Mouse (Mus musculus): ENCODE results near the gene 2010300C02Rik. TPM values are rescaled to one million over a fixed set of nuclear protein-coding genes. Genes with fewer than 3 reads are reported as not detected.

The 2010300C02Rik gene
- polyA plus RNA-seq, 1 experiment from 2014 or later = 12.6 TPM

DNA sequence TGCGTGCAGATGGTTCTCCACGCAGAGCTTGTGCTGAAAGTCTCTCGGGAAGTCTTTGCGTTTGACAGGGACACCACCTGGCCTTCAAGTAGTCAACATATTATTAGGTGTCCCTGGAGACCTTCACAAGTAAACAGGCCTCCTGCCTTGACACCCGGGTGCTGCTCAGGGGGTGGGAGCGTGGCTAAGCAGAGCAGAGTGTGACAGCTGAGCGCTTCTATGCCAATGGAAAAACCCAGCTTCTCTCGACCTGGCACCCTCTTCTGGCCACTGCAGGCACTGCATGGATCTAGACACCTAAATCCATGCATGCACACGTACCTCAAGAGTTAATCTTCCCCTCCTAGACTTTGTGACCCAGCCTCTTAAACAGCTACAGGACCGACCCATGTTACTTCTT, 80.8 kb downstream of the 2010300C02Rik start:
- H3K4me1 ChIP-seq (replicated peaks; ENCODE audit: control insufficient read depth, insufficient read depth, low read length) = no peaks in the 10 kb centered on the region; the same call in 1 of the 2 replicates
- DNase-seq (ENCODE audit: low spot score) (peak; percentile 92), ATAC-seq (replicated peaks; ENCODE audit: low FRiP score, low TSS enrichment, low read depth) (peak; percentile 58; the same call in 1 of the 2 replicates)
- no peak overlapping the region for H3K9ac ChIP-seq (ENCODE audit: low read length)
- H3K27ac ChIP-seq (ENCODE audit: low read depth) = no peak overlapping the region
- no peaks in the 10 kb centered on the region for H3K9me3 ChIP-seq (ENCODE audit: control insufficient read depth, low read length)
- H3K36me3 ChIP-seq (ENCODE audit: control insufficient read depth, insufficient read depth, low read length) = no peaks in the 10 kb centered on the region
- 3% methylated on average over 10 of the region's 10 CpGs for WGBS
- H3K27me3 ChIP-seq (replicated peaks; ENCODE audit: control insufficient read depth, insufficient read depth, low read length) = no peaks in the 10 kb centered on the region
- H3K4me3 ChIP-seq (ENCODE audit: low read depth, low read length) = no peak overlapping the region
- peak overlapping the region; percentile 44 for H3K4me2 ChIP-seq (ENCODE audit: low read length)

DNA sequence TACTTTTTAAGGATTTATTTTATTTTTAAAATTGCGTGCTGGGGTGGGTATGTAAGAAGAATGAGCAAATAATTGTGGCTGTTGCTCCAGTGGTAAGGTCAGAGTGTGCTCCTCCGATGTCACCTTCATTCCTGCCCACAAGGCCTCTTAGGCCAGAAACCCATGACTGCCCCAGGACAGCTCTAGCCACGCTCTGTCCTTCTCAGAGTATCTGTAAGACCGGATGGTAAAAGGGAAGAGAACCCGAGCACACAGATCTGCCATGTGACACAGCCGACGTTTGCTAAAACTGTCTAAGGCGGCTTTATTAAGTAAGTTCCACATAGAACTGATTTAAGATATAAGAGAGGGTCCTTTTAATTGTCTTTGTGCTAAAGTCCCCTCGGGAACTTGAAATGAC, 81.3 kb downstream of the 2010300C02Rik start:
- no peak for ATAC-seq (replicated peaks; ENCODE audit: low FRiP score, low TSS enrichment, low read depth)
- Histone ChIP-seq H3K27ac (ENCODE audit: low read depth) (no peak overlapping the region), H3K4me3 (ENCODE audit: low read depth, low read length) (no peak overlapping the region), H3K4me1 (replicated peaks; ENCODE audit: control insufficient read depth, insufficient read depth, low read length) (no peaks in the 10 kb centered on the region; the same call in 1 of the 2 replicates), H3K9me3 (ENCODE audit: control insufficient read depth, low read length) (no peaks in the 10 kb centered on the region), H3K4me2 (ENCODE audit: low read length) (peak overlapping the region; percentile 44), H3K36me3 (ENCODE audit: control insufficient read depth, insufficient read depth, low read length) (no peaks in the 10 kb centered on the region), H3K27me3 (replicated peaks; ENCODE audit: control insufficient read depth, insufficient read depth, low read length) (no peaks in the 10 kb centered on the region), H3K9ac (ENCODE audit: low read length) (no peak overlapping the region)
- 74% methylated on average over 9 of the region's 9 CpGs for WGBS
- DNase-seq (ENCODE audit: low spot score) = no peak

DNA sequence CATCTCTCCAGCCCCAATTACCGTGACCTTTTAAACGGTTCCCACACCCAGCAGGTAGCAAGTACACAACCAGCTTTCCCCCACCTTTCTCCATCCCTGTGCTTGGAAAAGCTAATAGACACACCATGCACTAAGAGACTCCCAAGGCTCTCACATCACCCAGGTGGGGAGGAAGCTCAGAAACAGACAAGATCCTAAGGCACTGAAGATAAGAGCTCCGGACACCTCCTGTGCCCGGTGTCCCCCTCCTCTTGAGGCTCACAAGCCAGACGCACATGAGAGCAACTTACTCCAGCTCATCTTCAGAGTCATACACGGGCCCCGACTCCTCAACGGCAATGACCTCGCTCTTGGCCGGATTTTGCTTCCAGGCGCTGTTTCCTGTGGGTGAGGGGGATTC, 82.3 kb downstream of the 2010300C02Rik start:
- no peak overlapping the region for H3K4me2 ChIP-seq (ENCODE audit: low read length)
- H3K4me3 ChIP-seq (ENCODE audit: low read depth, low read length) = no peak overlapping the region
- H3K36me3 ChIP-seq (ENCODE audit: control insufficient read depth, insufficient read depth, low read length) = no peaks in the 10 kb centered on the region
- WGBS = 59% methylated on average over 11 of the region's 11 CpGs
- no peaks in the 10 kb centered on the region; the same call in 1 of the 2 replicates for H3K4me1 ChIP-seq (replicated peaks; ENCODE audit: control insufficient read depth, insufficient read depth, low read length)
- H3K27ac ChIP-seq (ENCODE audit: low read depth) = no peak overlapping the region
- no peaks in the 10 kb centered on the region for H3K9me3 ChIP-seq (ENCODE audit: control insufficient read depth, low read length)
- H3K27me3 ChIP-seq (replicated peaks; ENCODE audit: control insufficient read depth, insufficient read depth, low read length) = no peaks in the 10 kb centered on the region
- no peak overlapping the region for H3K9ac ChIP-seq (ENCODE audit: low read length)
- ATAC-seq (replicated peaks; ENCODE audit: low FRiP score, low TSS enrichment, low read depth) (no peak), DNase-seq (ENCODE audit: low spot score) (no peak)

DNA sequence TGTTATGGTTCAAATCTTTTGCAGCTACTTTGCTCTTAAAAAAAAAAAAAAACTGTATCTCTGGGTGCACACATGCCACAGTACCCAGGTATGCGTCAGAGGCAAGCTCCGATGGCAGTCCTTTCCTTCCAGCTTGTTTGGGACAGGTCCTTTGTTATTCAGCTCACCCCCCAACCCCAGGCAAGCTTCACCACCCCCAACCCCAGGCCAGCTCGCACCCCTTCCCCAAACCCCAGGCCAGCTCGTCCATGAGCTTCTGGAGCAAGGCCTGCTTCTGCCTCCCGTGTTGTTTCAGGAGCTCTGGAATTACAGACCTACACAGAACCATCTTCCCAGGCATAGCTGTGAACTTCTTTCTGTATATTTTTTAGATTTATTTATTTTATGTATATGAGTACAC, 83.1 kb downstream of the 2010300C02Rik start:
- ATAC-seq (replicated peaks; ENCODE audit: low FRiP score, low TSS enrichment, low read depth) (no peak), DNase-seq (ENCODE audit: low spot score) (no peak)
- H3K27me3 ChIP-seq (replicated peaks; ENCODE audit: control insufficient read depth, insufficient read depth, low read length) = no peaks in the 10 kb centered on the region
- H3K4me2 ChIP-seq (ENCODE audit: low read length) = no peak overlapping the region
- no peaks in the 10 kb centered on the region; the same call in 1 of the 2 replicates for H3K4me1 ChIP-seq (replicated peaks; ENCODE audit: control insufficient read depth, insufficient read depth, low read length)
- H3K27ac ChIP-seq (ENCODE audit: low read depth) = no peak overlapping the region
- 87% methylated on average over 5 of the region's 5 CpGs for WGBS
- H3K9ac ChIP-seq (ENCODE audit: low read length) = no peak overlapping the region
- no peaks in the 10 kb centered on the region for H3K9me3 ChIP-seq (ENCODE audit: control insufficient read depth, low read length)
- H3K36me3 ChIP-seq (ENCODE audit: control insufficient read depth, insufficient read depth, low read length) = no peaks in the 10 kb centered on the region
- no peak overlapping the region for H3K4me3 ChIP-seq (ENCODE audit: low read depth, low read length)

DNA sequence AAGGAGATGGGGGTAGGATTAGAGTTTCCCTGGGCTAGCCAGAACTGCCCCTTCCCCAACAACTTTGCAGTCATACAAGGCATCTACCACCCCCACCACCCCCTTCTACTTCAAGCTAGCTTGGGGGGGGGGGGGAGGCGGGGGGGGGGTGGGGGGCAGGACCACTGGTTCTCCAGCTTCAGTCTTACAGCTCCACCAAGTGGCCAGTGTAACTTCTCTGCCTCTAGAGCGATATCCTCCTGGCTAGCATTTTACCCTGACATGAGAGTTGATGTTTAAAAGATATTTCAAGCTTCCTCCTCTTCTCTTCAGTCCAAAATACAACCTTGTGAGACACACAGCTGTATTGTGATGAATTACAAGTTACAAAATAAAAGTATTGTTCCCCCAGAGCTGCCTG, 83.7 kb downstream of the 2010300C02Rik start:
- 41% methylated on average over 2 of the region's 2 CpGs for WGBS
- H3K27ac ChIP-seq (ENCODE audit: low read depth) = no peak overlapping the region
- ATAC-seq (replicated peaks; ENCODE audit: low FRiP score, low TSS enrichment, low read depth) = no peak
- H3K4me1 ChIP-seq (replicated peaks; ENCODE audit: control insufficient read depth, insufficient read depth, low read length) = no peaks in the 10 kb centered on the region; the same call in 1 of the 2 replicates
- H3K36me3 ChIP-seq (ENCODE audit: control insufficient read depth, insufficient read depth, low read length) = no peaks in the 10 kb centered on the region
- no peak overlapping the region for H3K9ac ChIP-seq (ENCODE audit: low read length)
- H3K4me3 ChIP-seq (ENCODE audit: low read depth, low read length) = no peak overlapping the region
- H3K4me2 ChIP-seq (ENCODE audit: low read length) = no peak overlapping the region
- no peaks in the 10 kb centered on the region for H3K27me3 ChIP-seq (replicated peaks; ENCODE audit: control insufficient read depth, insufficient read depth, low read length)
- DNase-seq (ENCODE audit: low spot score) = no peak
- H3K9me3 ChIP-seq (ENCODE audit: control insufficient read depth, low read length) = no peaks in the 10 kb centered on the region

DNA sequence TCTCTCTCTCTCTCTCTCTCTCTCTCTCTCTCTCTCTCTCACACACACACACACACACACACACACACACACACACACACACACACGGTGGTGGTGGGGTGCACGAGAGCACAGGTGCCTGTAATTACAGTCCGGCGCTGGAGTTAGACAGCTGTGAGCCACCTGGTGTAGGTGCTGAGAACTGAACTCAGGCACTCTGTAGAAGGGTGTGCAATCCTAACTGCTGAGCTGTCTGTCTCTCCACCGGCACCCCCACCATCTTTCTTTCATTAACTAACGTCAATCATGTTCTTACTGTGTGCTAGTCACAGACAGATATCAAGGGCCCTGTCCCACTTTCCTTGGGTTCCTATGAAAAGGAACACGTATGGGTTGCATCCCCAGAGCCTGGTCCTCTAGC, 84.2 kb downstream of the 2010300C02Rik start:
- Histone ChIP-seq H3K36me3 (ENCODE audit: control insufficient read depth, insufficient read depth, low read length) (no peaks in the 10 kb centered on the region), H3K27ac (ENCODE audit: low read depth) (no peak overlapping the region), H3K4me2 (ENCODE audit: low read length) (no peak overlapping the region), H3K9me3 (ENCODE audit: control insufficient read depth, low read length) (no peaks in the 10 kb centered on the region), H3K9ac (ENCODE audit: low read length) (no peak overlapping the region), H3K4me3 (ENCODE audit: low read depth, low read length) (no peak overlapping the region), H3K27me3 (replicated peaks; ENCODE audit: control insufficient read depth, insufficient read depth, low read length) (no peaks in the 10 kb centered on the region), H3K4me1 (replicated peaks; ENCODE audit: control insufficient read depth, insufficient read depth, low read length) (no peaks in the 10 kb centered on the region; the same call in 1 of the 2 replicates)
- no peak for ATAC-seq (replicated peaks; ENCODE audit: low FRiP score, low TSS enrichment, low read depth)
- 73% methylated on average over 7 of the region's 7 CpGs for WGBS
- no peak for DNase-seq (ENCODE audit: low spot score)

DNA sequence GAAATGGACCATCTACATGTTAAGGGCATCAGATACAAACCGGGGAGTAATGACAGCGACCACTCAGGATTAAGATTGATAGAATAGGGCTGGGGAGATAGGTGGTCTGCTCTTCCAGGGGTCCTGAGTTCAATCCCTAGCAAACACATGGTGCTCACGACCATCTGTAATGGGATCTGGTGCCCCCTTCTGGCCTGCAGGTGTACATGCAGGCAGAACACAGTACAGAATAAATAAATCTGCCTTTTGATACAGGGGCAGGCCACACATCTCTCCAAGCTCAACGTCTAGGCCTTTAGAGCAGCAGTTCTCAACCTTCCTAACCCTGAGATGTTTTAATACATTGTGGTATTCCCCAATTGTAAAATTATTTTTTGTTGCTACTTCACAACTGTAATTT, 85.2 kb downstream of the 2010300C02Rik start:
- no peak overlapping the region for H3K4me2 ChIP-seq (ENCODE audit: low read length)
- DNase-seq (ENCODE audit: low spot score) = peak; percentile 71
- WGBS = 18% methylated on average over 4 of the region's 4 CpGs

DNA sequence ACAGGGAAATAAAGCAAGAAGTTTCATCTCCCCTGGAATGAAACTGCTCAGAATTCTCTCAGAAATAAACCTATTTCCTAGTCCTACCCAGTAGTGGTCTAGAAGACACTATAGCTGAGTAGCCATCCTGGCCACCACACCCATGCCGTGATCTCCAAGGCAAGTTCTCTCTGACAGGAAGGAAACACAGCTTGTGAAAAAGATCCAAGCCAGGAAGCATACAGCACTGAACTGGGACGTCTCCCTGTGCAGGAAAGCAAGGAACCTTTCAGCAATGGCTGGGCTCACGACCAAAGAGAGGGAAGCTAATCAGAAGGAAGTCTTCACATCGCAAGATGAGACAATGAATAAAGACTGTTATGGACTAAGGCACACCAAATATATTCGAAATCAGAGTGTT, 86.4 kb downstream of the 2010300C02Rik start:
- no peak overlapping the region for H3K4me2 ChIP-seq (ENCODE audit: low read length)
- H3K4me3 ChIP-seq (ENCODE audit: low read depth, low read length) = no peak overlapping the region
- 67% methylated on average over 5 of the region's 5 CpGs for WGBS

More for the DNA sequence above, 85.2 kb downstream of the 2010300C02Rik start:
- Histone ChIP-seq H3K4me1 (replicated peaks; ENCODE audit: control insufficient read depth, insufficient read depth, low read length) (no peaks in the 10 kb centered on the region; the same call in 1 of the 2 replicates), H3K4me3 (ENCODE audit: low read depth, low read length) (no peak overlapping the region), H3K36me3 (ENCODE audit: control insufficient read depth, insufficient read depth, low read length) (no peaks in the 10 kb centered on the region), H3K9me3 (ENCODE audit: control insufficient read depth, low read length) (no peaks in the 10 kb centered on the region), H3K27me3 (replicated peaks; ENCODE audit: control insufficient read depth, insufficient read depth, low read length) (no peaks in the 10 kb centered on the region), H3K9ac (ENCODE audit: low read length) (no peak overlapping the region), H3K27ac (ENCODE audit: low read depth) (no peak overlapping the region)
- no peak for ATAC-seq (replicated peaks; ENCODE audit: low FRiP score, low TSS enrichment, low read depth)

DNA sequence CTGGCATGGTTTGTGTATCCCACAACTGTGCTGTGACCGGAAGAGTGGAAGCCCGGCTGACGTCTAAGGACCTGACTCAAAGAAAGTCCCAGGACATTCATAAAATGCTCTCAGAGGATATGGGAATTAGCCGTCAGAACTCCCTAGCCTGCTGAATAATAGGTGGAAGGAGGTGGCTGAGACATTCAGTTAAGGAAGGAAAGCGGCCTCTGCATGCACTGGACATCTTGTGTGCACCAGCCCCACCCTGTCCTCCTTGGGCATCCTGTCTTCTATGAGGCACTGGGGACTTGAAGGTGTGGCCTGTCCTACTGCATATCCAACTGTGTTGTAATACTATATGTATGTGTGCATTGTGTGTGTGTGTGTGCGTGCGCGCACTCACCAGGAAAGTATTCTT, 87.5 kb downstream of the 2010300C02Rik start:
- Histone ChIP-seq H3K4me3 (ENCODE audit: low read depth, low read length) (no peak overlapping the region), H3K4me2 (ENCODE audit: low read length) (no peak overlapping the region), H3K4me1 (replicated peaks; ENCODE audit: control insufficient read depth, insufficient read depth, low read length) (no peaks in the 10 kb centered on the region), H3K27me3 (replicated peaks; ENCODE audit: control insufficient read depth, insufficient read depth, low read length) (no peaks in the 10 kb centered on the region), H3K36me3 (ENCODE audit: control insufficient read depth, insufficient read depth, low read length) (no peaks in the 10 kb centered on the region), H3K27ac (ENCODE audit: low read depth) (no peak overlapping the region), H3K9me3 (ENCODE audit: control insufficient read depth, low read length) (no peaks in the 10 kb centered on the region), H3K9ac (ENCODE audit: low read length) (no peak overlapping the region)
- ATAC-seq (replicated peaks; ENCODE audit: low FRiP score, low TSS enrichment, low read depth) (no peak), DNase-seq (ENCODE audit: low spot score) (no peak)
- 88% methylated on average over 8 of the region's 8 CpGs for WGBS

More for the DNA sequence above, 86.4 kb downstream of the 2010300C02Rik start:
- DNase-seq (ENCODE audit: low spot score) (no peak), ATAC-seq (replicated peaks; ENCODE audit: low FRiP score, low TSS enrichment, low read depth) (no peak)
- Histone ChIP-seq H3K4me1 (replicated peaks; ENCODE audit: control insufficient read depth, insufficient read depth, low read length) (no peaks in the 10 kb centered on the region; the same call in 1 of the 2 replicates), H3K27me3 (replicated peaks; ENCODE audit: control insufficient read depth, insufficient read depth, low read length) (no peaks in the 10 kb centered on the region), H3K27ac (ENCODE audit: low read depth) (no peak overlapping the region), H3K36me3 (ENCODE audit: control insufficient read depth, insufficient read depth, low read length) (no peaks in the 10 kb centered on the region), H3K9me3 (ENCODE audit: control insufficient read depth, low read length) (no peaks in the 10 kb centered on the region), H3K9ac (ENCODE audit: low read length) (no peak overlapping the region)
